Mouse (Mus musculus): Measurements from ENCODE around the gene Calml4. TPM values are rescaled to one million over a fixed set of nuclear protein-coding genes. Genes with fewer than 3 reads are reported as not detected.

Gene Calml4
- polyA plus RNA-seq, 1 experiment: 0.30 TPM

GRCm38 (mm10) chr9:62827939-62828652, 29.8 kb upstream of the Calml4 start:
- Histone ChIP-seq H3K79me3 (ENCODE audit: low read depth) (no peaks in the 10 kb centered on the region), H3ac (ENCODE audit: control insufficient read depth, insufficient read length, low read depth) (no peak overlapping the region), H3K27me3 (ENCODE audit: control insufficient read depth, insufficient read depth, insufficient read length) (no peaks in the 10 kb centered on the region), H3K36me3 (ENCODE audit: control insufficient read depth, insufficient read depth) (no peaks in the 10 kb centered on the region), H3K4me3 (ENCODE audit: insufficient read depth, poor library complexity, severe bottlenecking) (no peak overlapping the region), H3K79me2 (ENCODE audit: control insufficient read depth, insufficient read depth) (no peaks in the 10 kb centered on the region)
- no peak for TF ChIP-seq FOSL1 (IDR thresholded peaks at IDR 0.05; ENCODE audit: insufficient read depth, low read length, poor library complexity, severe bottlenecking)
- no peak for TF ChIP-seq MYOG (IDR thresholded peaks at IDR 0.05; ENCODE audit: control insufficient read depth, extremely low read depth, insufficient read length)
- no peak for TF ChIP-seq USF1 (IDR thresholded peaks at IDR 0.05; ENCODE audit: low read depth)
- TF ChIP-seq CTCF (IDR thresholded peaks at IDR 0.05; ENCODE audit: control insufficient read depth, insufficient read depth, insufficient read length): no peak
- no peak for TF ChIP-seq MYOD1 (IDR thresholded peaks at IDR 0.05; ENCODE audit: control insufficient read depth, insufficient read length, low read depth)
- no peak for TF ChIP-seq CEBPB (IDR thresholded peaks at IDR 0.05; ENCODE audit: low read depth)
- TF ChIP-seq MAX (IDR thresholded peaks at IDR 0.05): no peak

- no peaks in the 10 kb centered on the region for H3K79me2 ChIP-seq (ENCODE audit: control insufficient read depth, insufficient read depth)
- H3K4me3 ChIP-seq (ENCODE audit: insufficient read depth, poor library complexity, severe bottlenecking): no peak overlapping the region
- H3K79me3 ChIP-seq (ENCODE audit: low read depth): no peaks in the 10 kb centered on the region
- TF ChIP-seq CTCF (IDR thresholded peaks at IDR 0.05; ENCODE audit: control insufficient read depth, insufficient read depth, insufficient read length) (peak; percentile 97), USF1 (IDR thresholded peaks at IDR 0.05; ENCODE audit: low read depth) (no peak), MAX (IDR thresholded peaks at IDR 0.05) (peak; percentile 91)
- no peaks in the 10 kb centered on the region for H3K27me3 ChIP-seq (ENCODE audit: control insufficient read depth, insufficient read depth, insufficient read length)
- H3K36me3 ChIP-seq (ENCODE audit: control insufficient read depth, insufficient read depth): no peaks in the 10 kb centered on the region
- no peak overlapping the region for H3ac ChIP-seq (ENCODE audit: control insufficient read depth, insufficient read length, low read depth)
These were observed 29.2 kb upstream of the Calml4 start for GRCm38 (mm10) chr9:62828662-62829086.

- Histone ChIP-seq H3ac (ENCODE audit: control insufficient read depth, insufficient read length, low read depth) (no peak overlapping the region), H3K4me3 (ENCODE audit: insufficient read depth, poor library complexity, severe bottlenecking) (no peak overlapping the region), H3K27me3 (ENCODE audit: control insufficient read depth, insufficient read depth, insufficient read length) (no peaks in the 10 kb centered on the region), H3K79me2 (ENCODE audit: control insufficient read depth, insufficient read depth) (no peaks in the 10 kb centered on the region), H3K79me3 (ENCODE audit: low read depth) (no peaks in the 10 kb centered on the region), H3K36me3 (ENCODE audit: control insufficient read depth, insufficient read depth) (no peaks in the 10 kb centered on the region)
- no peak for TF ChIP-seq MYOG (IDR thresholded peaks at IDR 0.05; ENCODE audit: control insufficient read depth, extremely low read depth, insufficient read length)
- TF ChIP-seq MAX (IDR thresholded peaks at IDR 0.05): no peak
- TF ChIP-seq USF1 (IDR thresholded peaks at IDR 0.05; ENCODE audit: low read depth): no peak
- no peak for TF ChIP-seq CTCF (IDR thresholded peaks at IDR 0.05; ENCODE audit: control insufficient read depth, insufficient read depth, insufficient read length)
These were observed 28.0 kb upstream of the Calml4 start for GRCm38 (mm10) chr9:62829877-62830276.

- no peaks in the 10 kb centered on the region for H3K79me2 ChIP-seq (ENCODE audit: control insufficient read depth, insufficient read depth)
- TF ChIP-seq MAX (IDR thresholded peaks at IDR 0.05) (no peak), USF1 (IDR thresholded peaks at IDR 0.05; ENCODE audit: low read depth) (no peak), MYOD1 (IDR thresholded peaks at IDR 0.05; ENCODE audit: control insufficient read depth, insufficient read length, low read depth) (no peak), CEBPB (IDR thresholded peaks at IDR 0.05; ENCODE audit: low read depth) (no peak), MYOG (IDR thresholded peaks at IDR 0.05; ENCODE audit: control insufficient read depth, extremely low read depth, insufficient read length) (no peak), CTCF (IDR thresholded peaks at IDR 0.05; ENCODE audit: control insufficient read depth, insufficient read depth, insufficient read length) (no peak), FOSL1 (IDR thresholded peaks at IDR 0.05; ENCODE audit: insufficient read depth, low read length, poor library complexity, severe bottlenecking) (no peak)
- H3K4me3 ChIP-seq (ENCODE audit: insufficient read depth, poor library complexity, severe bottlenecking): no peak overlapping the region
- no peaks in the 10 kb centered on the region for H3K27me3 ChIP-seq (ENCODE audit: control insufficient read depth, insufficient read depth, insufficient read length)
- H3K79me3 ChIP-seq (ENCODE audit: low read depth): no peaks in the 10 kb centered on the region
- H3K36me3 ChIP-seq (ENCODE audit: control insufficient read depth, insufficient read depth): no peaks in the 10 kb centered on the region
- no peak overlapping the region for H3ac ChIP-seq (ENCODE audit: control insufficient read depth, insufficient read length, low read depth)
These were observed 23.0 kb upstream of the Calml4 start for GRCm38 (mm10) chr9:62834906-62835305.

- Histone ChIP-seq H3K36me3 (ENCODE audit: control insufficient read depth, insufficient read depth) (no peaks in the 10 kb centered on the region), H3ac (ENCODE audit: control insufficient read depth, insufficient read length, low read depth) (no peak overlapping the region), H3K27me3 (ENCODE audit: control insufficient read depth, insufficient read depth, insufficient read length) (no peaks in the 10 kb centered on the region), H3K79me3 (ENCODE audit: low read depth) (no peaks in the 10 kb centered on the region), H3K79me2 (ENCODE audit: control insufficient read depth, insufficient read depth) (no peaks in the 10 kb centered on the region), H3K4me3 (ENCODE audit: insufficient read depth, poor library complexity, severe bottlenecking) (no peak overlapping the region)
- TF ChIP-seq CEBPB (IDR thresholded peaks at IDR 0.05; ENCODE audit: low read depth): no peak
- no peak for TF ChIP-seq MYOG (IDR thresholded peaks at IDR 0.05; ENCODE audit: control insufficient read depth, extremely low read depth, insufficient read length)
- no peak for TF ChIP-seq MYOD1 (IDR thresholded peaks at IDR 0.05; ENCODE audit: control insufficient read depth, insufficient read length, low read depth)
- TF ChIP-seq CTCF (IDR thresholded peaks at IDR 0.05; ENCODE audit: control insufficient read depth, insufficient read depth, insufficient read length): no peak
- TF ChIP-seq MAX (IDR thresholded peaks at IDR 0.05): no peak
- TF ChIP-seq USF1 (IDR thresholded peaks at IDR 0.05; ENCODE audit: low read depth): no peak
- no peak for TF ChIP-seq FOSL1 (IDR thresholded peaks at IDR 0.05; ENCODE audit: insufficient read depth, low read length, poor library complexity, severe bottlenecking)
These were observed 22.0 kb upstream of the Calml4 start for GRCm38 (mm10) chr9:62835705-62836446.
